Mouse (Mus musculus): ENCODE data around the gene Kcnc4. TPM values are rescaled to one million over a fixed set of nuclear protein-coding genes. Genes with fewer than 3 reads are reported as not detected.

Gene Kcnc4
- total RNA-seq, 2 experiments from 2014 or later: 65.5 to 73.0 TPM

DNA sequence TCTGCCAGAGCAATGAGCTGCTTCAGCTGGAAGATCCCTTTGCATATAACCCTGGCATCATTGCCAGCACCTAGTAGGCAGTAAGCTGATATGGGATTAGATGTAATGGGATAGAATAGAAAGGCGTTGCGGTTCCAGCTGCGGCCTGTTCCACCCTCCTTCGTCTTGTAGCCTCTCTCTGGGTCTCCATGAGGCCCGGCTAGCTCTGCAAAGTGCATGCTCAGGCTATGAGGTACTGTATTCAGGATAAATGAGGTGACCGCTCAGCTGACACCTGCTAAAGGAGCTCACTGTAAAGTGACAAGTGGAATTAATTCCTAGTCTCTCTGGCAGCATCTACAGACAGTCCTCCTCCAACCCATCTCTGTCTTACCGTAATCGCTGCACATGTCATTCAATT, 46.8 kb downstream of the Kcnc4 start:
- DNase-seq (ENCODE audit: low spot score in 2 of 2): no peak
- intact Hi-C loops (cut with DNase I): loop anchor here (5.0 kb wide), 1 partner anchor 45 kb away; the partner anchor contains the start of gene Kcnc4

DNA sequence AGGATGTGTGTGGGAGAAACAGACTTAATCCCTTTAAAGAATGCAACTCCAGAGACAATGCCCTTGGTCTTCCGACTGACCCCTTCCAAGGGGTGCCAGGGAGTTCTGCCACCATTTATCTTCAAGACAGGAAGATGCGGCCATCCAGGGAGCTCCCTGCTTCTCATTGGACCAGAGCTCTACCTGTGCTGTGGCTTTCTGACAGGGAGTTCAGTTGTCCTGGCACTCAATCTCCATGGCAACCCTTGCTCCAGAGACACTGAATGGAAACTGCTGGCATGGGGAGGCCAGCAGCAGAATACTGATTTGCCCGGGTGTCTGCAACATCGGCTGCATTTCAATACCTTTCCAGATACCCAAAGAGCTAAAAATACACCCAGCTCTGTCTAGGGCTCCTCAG, 47.7 kb downstream of the Kcnc4 start:
- DNase-seq (ENCODE audit: low spot score in 2 of 2): no peak
- intact Hi-C loops (cut with DNase I): loop anchor here (5.0 kb wide), 1 partner anchor 46 kb away; the partner anchor contains the start of gene Kcnc4

DNA sequence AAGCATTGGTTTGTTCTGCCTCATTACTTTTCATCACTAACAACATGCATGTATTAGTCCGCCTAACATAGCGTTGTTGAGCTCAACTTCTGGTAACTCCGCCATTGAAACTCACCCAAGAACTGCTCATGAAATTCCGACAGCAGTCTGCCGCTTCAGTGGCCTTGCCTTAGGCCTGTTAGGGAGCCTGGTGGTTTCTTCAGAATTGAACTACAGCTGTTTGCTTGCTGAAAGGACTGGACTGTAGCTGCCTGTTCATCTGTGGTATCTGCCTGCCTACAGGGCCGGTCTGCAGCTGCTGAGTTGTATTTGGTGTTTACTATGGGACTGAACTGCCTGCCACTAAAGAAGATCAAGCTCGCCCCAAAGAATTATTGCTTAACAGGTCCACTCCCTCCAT, 58.0 kb downstream of the Kcnc4 start:
- intact Hi-C loops (cut with DNase I): no loop called here
- no peak for DNase-seq (ENCODE audit: low spot score in 2 of 2)

DNA sequence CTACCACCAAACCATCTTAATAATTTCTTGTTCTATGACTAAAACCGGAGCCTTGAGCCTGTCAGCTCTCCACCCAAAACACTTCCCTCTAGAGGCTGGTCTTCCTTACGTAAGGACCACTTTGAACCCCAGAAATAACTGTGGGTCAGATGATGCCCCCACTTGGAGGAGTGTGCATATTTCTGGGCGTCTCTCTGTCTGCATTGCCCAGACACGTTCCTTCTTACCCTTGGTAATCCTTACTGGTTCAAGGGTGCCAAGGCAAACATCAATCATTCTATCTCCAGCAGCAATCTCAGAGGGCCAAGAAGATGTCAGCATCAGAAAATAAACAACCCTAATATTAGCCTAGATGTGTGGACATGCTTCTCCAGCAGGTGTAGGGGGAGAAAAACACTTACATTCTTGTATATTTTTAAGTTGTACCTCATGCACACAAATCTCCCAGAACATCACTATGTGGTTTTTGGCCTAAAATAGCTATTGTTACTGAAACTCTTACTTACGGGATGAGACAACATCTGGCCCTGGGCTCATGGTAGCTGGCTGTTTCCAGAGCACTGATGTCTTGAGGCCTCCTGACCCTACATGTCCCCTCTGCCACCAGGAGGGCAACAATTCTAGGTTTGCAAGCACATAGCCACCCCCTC, 59.2 kb downstream of the Kcnc4 start:
- DNase-seq (ENCODE audit: low spot score in 2 of 2): no peak
- intact Hi-C loops (cut with DNase I): no loop called here

DNA sequence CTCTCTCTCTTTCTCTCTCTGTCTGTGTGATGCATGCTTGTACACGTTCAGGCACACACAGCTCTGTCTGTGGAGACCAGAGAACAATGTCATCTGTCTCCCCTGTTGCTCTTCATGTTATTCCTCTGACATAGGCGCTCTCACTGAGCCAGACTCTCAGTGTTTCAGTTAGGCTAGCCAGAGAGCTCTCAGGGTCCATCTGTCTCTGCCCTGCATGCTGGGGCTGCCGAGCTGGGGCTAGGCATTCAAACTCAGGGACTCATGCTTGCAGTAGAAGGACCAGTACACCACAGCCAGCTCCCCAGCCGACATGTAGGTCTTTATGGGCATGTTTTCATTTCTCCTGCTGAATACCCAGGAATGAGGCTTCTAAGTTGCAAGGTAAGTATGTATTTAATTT, 68.2 kb downstream of the Kcnc4 start:
- intact Hi-C loops (cut with DNase I): no loop called here
- no peak for DNase-seq (ENCODE audit: low spot score in 2 of 2)

Other genes with a start within 250 kb of the Kcnc4 start
- not detected for gene Cym, start 237.8 kb downstream of the Kcnc4 start, total RNA-seq (2021)
- gene A630076J17Rik, start 228.9 kb downstream of the Kcnc4 start, total RNA-seq (2021): not detected
- not detected for gene Prok1, start 219.8 kb downstream of the Kcnc4 start, total RNA-seq (2021)
- 10 to 100 TPM; 64.6 to 66.8 TPM for gene Lamtor5, start 180.7 kb downstream of the Kcnc4 start, total RNA-seq (2021)
- gene Slc16a4, start 168.3 kb downstream of the Kcnc4 start, total RNA-seq (2021): 1 to 10 TPM; 1.7 to 2.4 TPM
- 10 to 100 TPM; 24.2 to 30.0 TPM for gene Rbm15, start 125.9 kb downstream of the Kcnc4 start, total RNA-seq (2021)
- 100 to 1,000 TPM; 377 to 415 TPM for gene Slc6a17, start 58.5 kb upstream of the Kcnc4 start, total RNA-seq (2021)
- gene Ubl4b, start 95.5 kb upstream of the Kcnc4 start, total RNA-seq (2021): not detected
- 1 to 10 TPM in 1 of 2 experiments, under 1 TPM in 1; 0.96 to 1.5 TPM for gene Alx3, start 135.5 kb upstream of the Kcnc4 start, total RNA-seq (2021)
- gene Gm10961, start 171.8 kb upstream of the Kcnc4 start, total RNA-seq (2021): not detected
- gene Strip1, start 172.1 kb upstream of the Kcnc4 start, total RNA-seq (2021): 10 to 100 TPM; 58.0 to 63.7 TPM
- gene Ahcyl1, start 237.0 kb upstream of the Kcnc4 start, total RNA-seq (2021): 100 to 1,000 TPM; 325 TPM

All from left cerebral cortex, postnatal 36 days (tissue).